Mouse (Mus musculus) megakaryocyte-erythroid progenitor cell, adult 5-6 weeks (primary cell): ENCODE results near the gene Gm20883. TPM values are rescaled to one million over a fixed set of nuclear protein-coding genes. Genes with fewer than 3 reads are reported as not detected.
"Not testable (repeated sequence)": the region's sequence is repeated elsewhere in the genome, so short reads cannot be mapped to it uniquely, and the experiment has no call there.

Source experiments
- ATAC-seq: replicated peaks from 2 replicates; pipeline ENCODE4 v1.8.0; 2016; ENCODE audit warnings: mild to moderate bottlenecking, inconsistent platforms; ENCODE audit not compliant: severe bottlenecking, poor library complexity, low FRiP score, low TSS enrichment
- total RNA-seq, 2 experiments: library from RNA; stranded (forward) in 1 of 2; stranded (reverse) in 1 of 2; fragments of 200-1000, 215-1000 nt in 1 of 2; fragments of >200 nt in 1 of 2; fragmentation: Nextera tagmentation in 1 of 2; gene quantifications; 2 replicates each; pipeline ENCODE4 v1.2.3; 2014 to 2017

Gm20883 gene
- total RNA-seq (2014; fragmentation: Nextera tagmentation) (not detected in 2 replicates), total RNA-seq (2017) (not detected in 2 replicates)

DNA sequence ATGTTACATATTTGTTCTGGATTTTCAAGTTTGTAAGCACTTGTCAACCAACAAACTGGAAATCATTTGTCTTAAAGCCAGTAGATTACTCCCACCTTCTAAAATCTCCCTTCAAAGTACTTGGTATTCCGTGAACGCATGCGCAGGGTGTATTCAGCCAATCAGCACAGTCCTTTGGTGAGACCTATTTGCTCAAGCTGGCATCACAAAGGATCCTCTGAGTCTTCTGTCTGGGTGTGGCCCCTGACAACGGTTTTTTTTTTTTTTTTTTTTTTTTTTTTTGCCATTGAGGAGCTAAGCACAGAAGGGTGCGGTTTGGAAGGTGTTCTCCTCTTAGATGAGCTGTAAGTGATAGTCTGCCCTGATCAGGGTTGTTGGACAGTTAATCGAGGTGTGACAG is at the start of gene Gm20883:
Gene Gm20883, plus strand, starts transcription at position 301 of the 400 bp plus-strand sequence.
- not testable (repeated sequence) for ATAC-seq
